Mouse (Mus musculus): ENCODE results near the gene Mthfd2l.
A peak's percentile ranks its signal among the peaks of the same experiment; 100 is the strongest.

Gene Mthfd2l

DNA sequence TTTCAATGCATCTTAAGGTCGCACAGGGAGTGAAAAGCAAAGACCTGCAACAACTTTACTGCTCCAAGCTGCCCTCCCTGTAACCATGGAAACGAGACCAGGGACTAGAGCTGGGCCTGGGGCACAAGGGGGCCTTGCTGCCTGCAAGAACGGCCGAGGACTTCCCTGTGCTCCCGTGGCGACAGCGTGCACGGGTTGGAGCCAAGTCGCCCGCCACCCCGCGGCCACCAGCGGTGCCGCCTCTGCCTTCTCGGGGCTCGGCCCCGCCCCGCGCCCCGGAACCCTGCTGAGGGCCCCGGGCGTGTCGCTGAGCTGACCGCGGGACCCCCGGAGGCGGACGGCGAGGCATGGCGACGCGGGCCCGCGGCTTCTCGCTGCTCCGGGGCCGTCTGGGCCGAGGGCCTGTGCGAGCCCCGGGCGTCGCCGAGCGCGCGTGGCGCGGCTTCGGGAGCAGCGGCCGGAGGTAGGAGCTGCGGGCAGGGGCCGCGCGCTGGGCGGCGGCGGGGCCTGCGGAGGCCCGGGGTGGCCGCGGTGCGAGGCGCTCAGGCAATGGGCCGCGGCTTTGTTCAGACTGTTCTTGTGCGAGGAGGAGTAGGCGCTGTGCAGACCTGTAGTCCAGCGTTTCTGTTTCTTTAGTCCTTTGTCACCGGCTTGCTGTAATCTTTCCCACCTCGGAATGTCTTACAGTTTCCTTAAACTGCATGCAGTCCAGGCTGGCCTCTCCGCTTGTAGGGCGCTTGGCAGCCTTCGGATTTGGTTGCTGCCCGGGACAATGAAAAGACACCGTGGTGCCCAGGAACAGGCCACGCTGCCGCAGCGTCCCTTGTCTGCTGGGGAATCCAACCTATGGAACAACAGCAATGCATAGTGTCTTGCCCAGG lies at the start of gene Mthfd2l:
Gene Mthfd2l (plus strand): TSS at position 147 of the 881 bp plus-strand sequence.
- peak; percentile 61 for DNase-seq

DNA sequence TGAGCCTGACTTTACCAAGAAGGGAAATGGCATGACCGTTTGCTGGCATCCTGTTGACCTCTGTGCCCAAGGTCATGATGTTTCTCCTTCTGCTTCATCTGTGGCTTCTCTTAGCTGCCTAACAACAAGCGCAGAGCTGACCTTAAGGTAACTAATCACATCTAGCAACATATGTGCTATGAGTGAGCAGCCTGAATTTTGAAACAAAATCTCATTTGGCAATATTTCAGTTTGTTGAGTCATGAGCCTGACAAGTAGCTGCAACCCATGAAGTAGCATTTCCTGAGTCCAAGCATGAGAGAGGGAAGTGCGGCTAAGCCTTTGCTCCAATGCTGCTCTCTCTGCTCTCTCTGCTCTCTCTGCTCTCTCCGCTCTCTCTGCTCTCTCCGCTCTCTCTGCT lies 49.2 kb upstream of the Mthfd2l start:
- no peak for DNase-seq

DNA sequence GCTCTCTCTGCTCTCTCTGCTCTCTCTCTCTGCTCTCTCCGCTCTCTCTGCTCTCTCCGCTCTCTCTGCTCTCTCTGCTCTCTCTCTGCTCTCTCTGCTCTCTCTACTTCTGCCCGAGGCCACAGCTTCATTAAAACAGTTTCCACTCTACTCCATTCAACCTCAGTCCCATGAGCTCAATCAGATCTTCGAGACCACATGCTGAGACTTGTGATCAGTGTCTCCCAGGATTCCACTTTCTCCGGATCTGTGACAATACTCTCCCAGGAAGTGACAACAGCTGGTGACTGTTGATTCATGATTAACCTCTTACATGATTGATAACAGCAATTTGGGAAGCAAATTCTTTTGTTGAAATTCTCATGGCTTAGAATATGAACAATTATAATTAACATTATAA lies 48.8 kb upstream of the Mthfd2l start:
- DNase-seq: no peak

DNA sequence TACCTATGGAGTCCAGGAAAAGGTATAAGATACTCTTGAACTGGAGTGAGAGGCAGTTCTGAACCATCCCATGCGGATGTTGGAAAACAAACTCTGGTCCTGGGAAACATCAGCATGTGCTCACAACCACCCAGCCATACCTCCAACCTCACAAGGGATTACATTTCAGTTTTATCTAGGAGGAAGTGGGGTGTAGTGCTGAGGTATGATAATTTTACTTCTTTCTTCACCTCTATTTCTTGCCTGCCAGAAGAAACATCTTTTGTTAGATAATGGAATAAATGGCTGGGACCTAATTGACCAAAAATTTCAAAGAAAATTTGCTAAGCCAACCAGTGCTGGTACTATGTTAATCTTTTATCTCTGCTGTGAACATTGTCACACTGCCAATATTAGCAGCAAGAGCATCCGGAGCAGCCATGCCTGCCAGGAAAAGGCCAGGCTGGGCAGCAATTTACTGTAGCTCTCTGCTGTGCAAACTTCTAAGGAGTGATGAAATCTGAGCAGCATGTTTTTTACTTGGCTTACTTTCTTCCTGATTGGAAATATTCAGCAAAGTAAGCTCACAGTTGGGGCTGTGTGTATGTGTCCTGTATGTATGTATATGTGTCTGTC lies 46.2 kb upstream of the Mthfd2l start:
- DNase-seq: no peak

DNA sequence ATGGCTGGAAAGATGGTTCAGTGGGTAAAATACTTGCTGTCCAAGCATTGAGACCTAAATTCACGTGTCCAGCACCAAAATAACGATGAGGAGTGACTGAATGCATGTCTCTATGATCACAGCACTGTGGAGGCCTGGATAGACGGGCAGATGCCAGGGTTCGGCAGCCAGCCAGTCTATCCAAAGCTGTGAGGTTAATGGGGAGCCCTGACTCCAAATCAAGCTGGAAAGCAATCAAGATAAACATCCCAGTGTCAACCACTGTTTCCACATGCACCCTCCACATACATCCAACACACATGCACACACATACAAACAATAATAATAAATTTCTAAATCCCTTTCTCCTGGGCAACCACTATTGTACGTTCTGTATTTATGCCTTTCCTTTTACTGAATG lies 42.3 kb upstream of the Mthfd2l start:
- DNase-seq: no peak

DNA sequence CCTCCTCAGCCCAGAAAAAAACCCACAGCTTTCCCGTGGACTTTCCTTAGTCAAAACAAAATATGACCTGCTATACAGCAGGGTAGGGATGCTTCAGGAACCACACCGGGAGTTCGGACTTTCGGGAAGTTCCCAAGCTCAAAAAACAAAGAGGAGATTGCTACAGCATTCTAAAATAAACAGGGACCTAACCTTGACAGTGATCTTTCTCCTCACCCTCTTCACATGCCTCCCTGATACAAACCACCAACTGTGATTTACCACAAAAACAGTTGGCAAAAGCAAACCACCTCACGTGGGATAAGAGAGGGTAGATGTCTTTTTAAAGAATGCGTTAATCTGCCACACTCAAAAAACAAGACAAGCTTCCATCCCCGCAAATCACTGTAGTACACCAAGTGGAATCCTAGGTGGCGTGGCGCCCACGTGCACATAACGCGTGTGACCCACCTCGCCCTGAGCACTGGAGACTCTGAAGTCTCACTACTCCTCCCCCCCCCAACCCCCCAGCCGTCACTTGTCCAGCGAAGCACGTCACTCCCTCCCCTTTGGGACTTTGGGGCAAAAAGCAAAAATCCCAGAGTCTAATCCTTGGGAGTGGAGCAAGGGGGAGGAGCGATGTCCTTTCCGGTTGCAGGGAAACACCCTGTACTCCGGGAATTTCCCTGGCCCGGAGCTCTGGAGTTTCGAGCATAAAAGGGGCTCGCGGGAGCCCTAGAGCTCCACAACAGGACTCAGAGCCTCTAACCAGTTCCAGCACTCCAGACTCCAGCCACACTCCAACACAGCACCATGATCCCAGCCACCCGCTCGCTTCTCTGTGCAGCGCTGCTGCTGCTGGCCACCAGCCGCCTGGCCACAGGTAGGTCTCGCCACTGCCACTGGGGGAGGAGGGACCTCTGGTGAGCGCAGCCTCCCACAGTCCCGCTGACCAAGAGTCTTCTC lies 40.1 kb upstream of the Mthfd2l start, which contains the start of gene Cxcl1:
Gene Cxcl1 (plus strand): TSS at position 723 of the 945 bp plus-strand sequence.
- DNase-seq: no peak

DNA sequence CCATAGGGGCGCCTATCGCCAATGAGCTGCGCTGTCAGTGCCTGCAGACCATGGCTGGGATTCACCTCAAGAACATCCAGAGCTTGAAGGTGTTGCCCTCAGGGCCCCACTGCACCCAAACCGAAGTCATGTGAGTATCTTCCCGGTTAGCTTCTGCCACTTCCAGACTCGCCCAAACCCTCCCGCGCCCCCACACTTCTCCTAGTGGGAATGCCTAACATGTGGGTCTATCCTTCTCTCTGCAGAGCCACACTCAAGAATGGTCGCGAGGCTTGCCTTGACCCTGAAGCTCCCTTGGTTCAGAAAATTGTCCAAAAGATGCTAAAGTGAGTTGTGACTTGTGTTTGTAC lies 39.5 kb upstream of the Mthfd2l start:
- DNase-seq: no peak

DNA sequence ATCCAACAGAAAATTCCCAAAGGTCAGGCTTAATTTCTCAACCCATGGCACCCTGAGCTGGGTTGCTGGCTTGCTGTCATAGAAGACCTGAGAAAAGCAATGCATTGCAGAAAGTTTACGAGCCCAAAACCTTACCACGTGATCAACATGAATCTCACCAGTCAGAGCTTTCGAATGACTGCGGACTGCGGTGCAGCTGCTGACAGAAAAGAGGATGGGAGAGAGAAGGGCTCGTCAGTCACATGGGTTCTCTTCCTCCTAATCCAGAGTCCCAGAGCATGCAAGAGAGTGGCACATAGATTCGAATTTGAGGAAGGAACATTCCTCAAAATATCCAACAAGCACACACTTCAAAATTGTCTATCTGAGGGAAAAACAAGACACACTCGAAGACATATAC lies 36.7 kb upstream of the Mthfd2l start:
- no peak for DNase-seq

DNA sequence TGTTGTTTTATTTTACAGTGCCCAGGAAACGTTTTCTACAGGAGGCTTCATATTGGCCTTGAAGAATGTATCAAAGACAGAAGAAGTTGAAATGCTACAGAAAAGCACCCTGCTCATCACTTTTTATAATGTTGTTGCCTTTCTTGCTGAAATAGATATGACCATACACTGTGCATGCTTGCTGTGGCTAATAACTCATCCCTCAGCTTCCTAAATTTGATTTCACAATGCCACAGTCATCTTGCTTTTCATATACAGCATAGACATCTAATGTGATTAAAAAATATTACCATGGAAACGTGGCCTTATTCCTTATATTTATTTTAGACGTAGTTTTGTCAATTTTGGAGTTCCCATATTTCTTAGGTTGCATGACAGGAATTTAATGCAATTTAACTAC lies 33.5 kb upstream of the Mthfd2l start:
- no peak for DNase-seq

DNA sequence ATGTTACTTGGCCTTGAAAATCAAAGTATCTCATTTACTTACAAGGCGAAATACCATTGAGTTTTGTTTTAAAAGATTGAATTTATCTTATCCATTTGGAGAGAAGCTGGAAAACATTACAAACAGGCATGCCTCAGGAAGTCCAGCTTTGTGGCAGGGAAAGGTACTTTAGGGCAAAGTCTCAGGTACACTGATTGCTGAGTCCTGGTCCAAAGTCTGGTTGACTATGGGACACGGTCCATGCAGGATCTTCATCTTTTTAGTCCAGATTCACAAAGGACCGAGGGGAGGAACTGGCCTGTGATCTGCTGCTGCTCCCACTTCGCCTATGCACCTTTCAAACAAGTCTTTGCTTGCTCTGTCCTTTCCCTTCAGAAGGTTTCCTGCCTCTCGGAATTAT lies 31.6 kb upstream of the Mthfd2l start:
- no peak for DNase-seq

DNA sequence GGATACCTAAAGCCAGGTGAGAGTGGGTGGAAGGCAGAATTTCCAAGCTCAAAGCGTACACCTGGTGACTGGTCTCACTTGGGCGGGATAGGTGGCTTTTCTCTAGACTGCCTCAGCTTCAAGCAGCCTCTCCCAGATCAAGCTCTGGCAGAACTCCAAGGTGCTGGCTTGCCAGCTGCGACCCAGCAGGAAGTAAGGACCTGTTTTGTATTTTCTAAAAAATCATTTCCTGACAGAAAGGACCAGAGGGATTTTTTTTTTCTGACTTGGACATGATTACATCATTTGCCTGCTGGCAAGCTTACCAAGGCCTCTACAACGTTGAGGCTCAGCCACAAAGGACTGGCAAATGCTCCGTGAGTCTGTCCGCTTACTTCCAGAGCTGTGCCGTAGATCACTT lies 30.8 kb upstream of the Mthfd2l start:
- DNase-seq: peak; percentile 84

DNA sequence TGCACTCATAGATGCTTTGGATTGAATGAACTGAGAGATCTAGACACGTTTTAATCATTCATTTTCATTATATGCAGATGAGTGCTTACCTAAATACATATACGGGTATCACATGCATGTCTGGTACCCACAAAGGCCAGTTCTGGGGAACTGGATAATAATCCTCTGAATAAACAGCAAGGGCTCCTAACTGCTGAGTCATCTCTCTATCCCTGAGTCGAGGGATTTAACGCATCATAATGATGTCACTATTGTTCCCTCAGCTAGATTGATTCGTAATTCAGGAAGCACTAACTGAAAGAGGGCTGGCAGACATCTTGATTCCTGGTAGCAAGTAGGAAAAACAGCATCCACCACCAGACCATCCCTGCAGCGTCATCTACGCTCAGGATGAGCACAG lies 30.2 kb upstream of the Mthfd2l start:
- DNase-seq: no peak

DNA sequence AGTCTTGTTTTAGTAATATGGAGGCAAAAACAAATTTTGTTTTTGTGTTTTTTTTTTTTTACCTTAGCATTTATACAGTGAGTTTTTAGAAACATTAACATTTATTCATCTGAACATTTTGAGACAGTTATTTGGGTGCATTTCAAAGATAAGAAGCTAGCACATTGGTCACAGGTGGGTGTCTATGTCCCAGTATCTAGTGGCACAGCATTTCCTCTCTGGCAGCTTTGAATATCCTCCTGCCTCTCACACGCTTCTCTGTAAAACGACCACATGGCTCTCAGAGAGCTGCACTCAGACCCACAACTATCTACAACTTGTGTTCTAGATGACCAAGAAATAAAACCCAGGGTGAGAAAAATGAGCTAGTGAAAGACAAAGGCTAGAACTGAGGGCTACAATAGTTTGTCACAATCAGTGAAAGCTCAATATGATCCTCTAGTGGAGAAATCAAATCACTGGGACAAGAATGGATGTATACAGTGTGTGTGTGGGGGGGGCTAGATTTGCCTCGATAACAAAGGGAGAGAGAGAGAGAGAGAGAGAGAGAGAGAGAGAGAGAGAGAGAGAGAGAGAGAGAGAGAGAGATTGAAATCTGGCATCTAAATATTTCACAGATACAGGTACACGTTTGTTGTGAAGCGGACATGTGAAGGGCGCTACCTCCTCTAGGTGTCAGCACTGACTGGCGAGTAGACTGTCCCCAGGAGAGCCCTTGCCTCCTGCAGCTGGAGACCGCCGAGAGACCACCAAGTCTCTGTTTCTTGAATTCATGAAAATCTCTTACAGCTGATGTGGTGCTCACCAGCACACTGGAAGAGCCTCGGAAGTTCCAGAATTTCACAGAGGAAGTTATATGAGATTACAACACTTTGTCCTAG lies 28.3 kb upstream of the Mthfd2l start:
- DNase-seq: no peak

DNA sequence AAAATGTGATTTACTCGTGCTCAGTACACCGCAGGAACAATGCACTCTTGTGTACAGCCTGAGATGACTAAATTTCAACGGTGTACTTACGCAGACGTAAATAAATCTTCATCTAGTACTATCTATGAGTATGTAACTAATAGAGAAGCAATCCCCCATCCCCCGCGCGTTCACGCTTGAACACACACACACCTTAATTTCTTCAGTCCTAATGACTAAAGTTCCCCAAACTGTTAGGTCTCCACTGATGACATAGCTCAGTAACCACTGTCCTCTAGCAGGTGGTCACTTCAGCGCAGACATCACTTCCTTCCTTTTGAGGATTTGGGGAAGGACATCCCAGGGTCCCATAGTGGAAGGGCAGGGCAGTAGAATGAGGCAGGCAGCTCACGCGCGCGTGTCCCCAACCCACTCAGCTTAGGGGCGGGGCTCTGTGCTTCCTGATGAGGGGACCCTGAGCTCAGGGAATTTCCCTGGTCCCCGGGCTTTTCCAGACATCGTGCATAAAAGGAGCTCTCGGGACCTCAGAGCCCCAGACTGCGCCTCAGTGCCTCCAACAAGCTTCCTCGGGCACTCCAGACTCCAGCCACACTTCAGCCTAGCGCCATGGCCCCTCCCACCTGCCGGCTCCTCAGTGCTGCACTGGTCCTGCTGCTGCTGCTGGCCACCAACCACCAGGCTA lies 27.4 kb upstream of the Mthfd2l start, which contains the start of gene Cxcl2:
Gene Cxcl2 (plus strand): TSS at position 533 of the 682 bp plus-strand sequence.
- DNase-seq: no peak

DNA sequence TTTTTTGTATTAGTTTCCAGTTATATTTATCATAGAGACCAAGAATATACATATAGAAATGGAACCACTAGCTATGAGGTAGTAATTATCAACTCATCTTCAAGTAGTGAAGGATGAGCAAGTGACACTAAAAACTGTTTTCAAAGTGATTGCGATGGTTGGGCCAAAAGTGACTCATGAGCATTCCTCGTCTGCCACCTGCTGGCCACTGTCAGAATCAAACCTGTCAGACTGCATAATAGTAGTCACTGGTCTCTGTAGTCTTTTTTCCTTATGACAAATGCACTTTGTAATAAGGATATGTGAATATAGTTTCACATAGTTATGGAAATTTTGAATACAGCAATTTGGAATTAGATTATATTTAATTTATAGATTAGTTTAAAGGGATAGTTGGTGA lies 21.9 kb upstream of the Mthfd2l start:
- DNase-seq: no peak

DNA sequence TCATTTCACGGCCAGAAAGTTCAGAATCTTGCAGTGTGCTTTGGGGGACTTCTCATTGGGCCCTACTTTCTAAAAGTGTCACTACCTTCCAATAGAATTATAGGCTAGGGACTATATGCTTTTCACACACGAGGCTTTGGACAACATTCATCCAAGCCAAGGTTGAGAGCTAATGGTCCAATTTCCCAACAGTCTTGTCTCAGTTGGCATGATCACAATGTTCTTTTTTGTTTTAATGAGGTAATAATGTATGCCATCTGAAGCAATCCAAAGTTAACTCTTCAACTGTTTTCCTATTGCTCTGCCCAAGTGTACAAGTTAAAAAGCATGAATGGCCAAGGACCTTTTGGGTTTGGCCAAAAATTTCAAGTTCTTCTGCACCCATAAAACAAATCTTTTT lies 11.4 kb upstream of the Mthfd2l start:
- no peak for DNase-seq

DNA sequence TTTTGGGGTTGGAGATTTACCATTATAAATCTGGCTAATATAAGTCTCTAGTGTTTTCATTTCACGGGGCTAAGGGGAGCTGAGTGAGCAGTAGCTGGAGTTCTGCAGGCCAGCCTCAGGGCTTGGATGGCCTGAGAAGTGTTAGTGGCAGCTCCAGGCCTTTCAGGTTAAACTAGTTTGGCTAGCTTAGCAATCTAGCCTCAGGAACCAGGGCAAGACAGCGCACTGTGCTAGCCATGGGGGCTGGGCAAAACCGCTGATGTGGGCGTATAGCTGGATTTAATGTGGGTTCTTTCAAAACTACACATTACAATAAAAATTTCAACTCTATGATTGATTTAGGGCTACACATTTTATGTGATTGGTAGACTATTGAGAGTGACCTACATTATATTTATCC lies 8.0 kb upstream of the Mthfd2l start:
- DNase-seq: no peak

DNA sequence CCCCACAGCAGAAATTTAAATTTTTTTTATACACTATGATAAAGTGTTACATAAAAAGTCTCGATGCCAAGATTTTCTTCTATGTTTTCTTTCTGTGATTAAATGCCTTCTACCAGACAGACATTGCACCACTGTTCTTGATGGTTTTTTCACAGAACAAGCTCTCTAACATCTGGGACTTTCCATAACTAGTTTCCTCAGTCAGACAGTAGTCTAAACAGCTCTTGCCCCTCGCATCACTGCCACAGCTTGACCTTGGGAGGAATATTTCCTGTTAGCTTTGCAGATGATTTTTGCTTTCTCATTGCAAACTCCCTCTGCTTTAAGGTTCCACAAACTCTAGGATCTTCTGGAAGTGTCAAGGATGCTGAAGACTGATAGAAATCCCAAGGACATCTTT lies 371 bp upstream of the Mthfd2l start:
- DNase-seq: no peak

DNA sequence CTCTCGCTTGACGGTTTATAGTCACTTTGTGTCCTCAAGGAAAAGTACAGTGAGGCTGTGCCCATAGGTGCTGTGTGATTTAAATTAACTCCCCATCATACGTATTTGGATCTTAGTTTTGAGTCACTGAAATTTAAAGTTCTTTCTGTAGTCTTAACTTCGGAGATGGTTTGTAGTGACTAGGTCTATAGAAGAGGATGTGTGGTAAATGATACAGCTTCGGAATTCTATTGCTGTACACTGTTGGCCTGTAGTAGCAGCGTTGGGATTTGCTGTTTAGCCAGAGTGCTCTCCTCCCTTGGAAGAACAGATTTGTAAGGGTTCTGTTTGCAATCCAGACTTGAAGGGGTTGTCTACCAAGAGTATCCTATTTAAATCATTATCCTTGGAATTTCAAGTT lies 994 bp downstream of the Mthfd2l start:
- DNase-seq: no peak

DNA sequence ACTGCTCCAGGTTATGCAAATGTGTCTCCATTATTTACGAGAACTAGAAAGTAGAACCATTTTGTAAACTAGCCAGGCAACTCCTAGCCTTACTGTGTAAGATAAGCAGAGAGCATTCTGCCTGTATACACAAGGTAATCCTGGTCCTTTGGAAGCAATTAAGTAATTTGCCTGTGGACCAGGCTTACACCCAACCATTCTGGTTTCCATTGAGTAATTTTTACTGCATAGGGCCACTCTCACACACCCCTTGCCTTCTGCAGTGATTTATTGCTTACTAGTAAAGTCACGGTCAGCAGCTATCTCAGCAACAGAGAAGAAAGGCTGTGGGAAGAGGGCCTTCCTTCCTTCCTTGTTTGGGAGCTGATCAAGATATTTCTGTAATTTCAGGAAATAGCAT lies 5.8 kb downstream of the Mthfd2l start:
- no peak for DNase-seq

DNA sequence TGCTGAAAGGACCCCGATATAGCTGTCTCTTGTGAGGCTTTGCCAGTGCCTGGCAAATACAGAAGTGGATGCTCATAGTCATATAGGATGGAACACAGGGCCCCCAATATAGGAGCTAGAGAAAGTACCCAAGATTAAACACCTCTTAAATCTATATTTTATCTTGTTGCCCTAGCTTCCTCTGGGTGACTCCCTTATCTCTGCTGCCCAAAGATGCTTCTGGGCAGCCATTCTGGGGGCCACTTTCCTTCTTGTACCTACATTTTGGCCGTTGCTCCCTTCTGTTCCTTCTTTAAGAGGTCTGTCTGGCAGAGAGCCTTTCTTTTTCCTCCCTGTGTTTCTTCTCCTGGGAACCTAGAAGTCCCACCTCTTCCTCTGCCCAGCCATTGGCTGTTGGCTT lies 14.5 kb downstream of the Mthfd2l start:
- DNase-seq: no peak

DNA sequence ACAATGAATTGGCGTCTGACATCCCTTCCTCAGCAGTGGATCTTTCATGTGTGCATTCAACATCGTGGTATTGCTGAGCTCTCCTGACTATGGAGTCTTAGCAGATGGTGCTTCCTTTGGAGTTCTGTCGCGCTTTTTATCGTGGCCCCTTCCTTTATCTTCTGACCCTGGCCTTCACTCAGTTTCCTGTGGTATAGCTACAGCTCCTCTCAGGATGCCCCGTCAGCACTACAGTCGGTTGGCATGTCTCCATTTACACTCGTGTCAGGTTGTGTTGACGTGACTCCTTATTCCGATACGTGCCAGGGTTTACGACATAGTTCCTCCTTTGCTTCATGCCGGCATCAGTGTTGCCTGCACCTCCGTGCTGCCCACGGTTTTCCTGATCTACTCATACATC lies 18.6 kb downstream of the Mthfd2l start:
- DNase-seq: no peak

Data from cerebellum, adult 11-12 months (tissue).